Mouse (Mus musculus): ENCODE measurements around the gene Tmem259.
A peak's percentile ranks its signal among the peaks of the same experiment; 100 is the strongest.

The Tmem259 gene

DNA sequence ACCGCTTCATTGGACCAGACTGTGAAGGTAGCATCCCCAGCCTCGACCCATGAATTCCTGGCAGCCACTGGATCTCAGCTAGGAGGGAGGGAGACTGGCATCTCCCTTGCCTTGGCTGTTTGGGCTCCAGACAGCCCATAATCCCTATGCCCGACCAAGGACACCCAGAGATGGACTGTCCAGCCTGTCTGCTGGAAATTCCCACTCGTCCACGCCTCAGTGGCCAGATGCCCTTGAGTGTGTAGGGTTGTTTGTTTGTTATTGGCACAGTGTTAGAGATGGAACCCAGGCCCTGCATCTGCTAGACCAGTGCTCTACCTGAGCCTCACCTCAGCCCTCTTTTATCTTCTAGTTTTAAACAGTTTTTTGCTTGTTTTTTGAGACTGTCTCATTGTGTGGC, 18.8 kb downstream of the Tmem259 start:
- DNase-seq (ENCODE audit: low read depth) = no peak

DNA sequence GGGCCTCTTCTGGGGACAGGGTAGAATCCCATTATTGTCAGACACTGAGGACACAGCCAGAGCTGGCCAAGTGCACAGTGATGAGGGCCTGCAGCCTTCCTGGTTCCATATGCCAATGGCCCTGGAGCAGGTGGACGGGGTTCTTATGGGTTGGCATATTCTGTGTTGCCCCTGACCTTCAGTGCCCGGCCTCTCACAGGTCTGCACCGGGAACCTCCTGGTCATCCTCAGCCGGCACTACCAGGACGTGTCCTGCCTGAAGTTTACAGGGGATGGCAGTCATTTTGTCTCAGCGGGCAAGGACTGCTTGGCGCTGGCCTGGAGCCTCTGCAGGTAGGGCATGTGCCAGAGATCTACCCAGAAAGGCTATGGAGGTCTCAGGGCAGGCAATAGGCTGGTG, 19.4 kb downstream of the Tmem259 start:
- no peak for DNase-seq (ENCODE audit: low read depth)

DNA sequence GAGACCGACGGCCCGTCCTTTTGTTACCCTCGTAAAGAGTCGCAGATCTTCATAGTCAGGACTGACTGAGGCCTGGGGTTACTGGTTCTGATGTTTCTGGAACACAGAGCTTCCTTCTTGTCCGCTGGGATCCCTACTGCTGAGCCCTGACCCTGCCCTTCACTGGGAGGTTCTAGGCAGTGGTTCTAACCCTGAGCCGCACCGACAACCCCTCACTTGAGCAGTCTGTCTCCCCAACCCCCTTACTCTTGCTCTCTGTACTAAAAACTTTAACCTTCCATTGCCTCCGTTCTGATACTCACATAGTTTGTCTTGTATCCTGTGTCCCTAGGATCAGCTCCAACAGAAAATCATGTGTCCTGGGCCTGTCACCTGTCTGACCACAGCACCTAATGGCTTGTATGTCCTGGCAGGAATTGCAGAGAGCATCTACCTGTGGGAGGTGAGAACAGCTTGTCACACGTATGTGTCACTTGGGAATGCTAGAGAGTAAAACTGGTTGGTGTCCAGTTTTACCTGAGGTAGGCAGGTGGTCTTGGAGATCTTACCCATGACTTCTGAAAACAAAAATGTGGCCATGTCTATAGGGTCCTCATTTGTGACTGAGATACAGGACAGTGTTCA, 23.3 kb downstream of the Tmem259 start:
- no peak for DNase-seq (ENCODE audit: low read depth)

DNA sequence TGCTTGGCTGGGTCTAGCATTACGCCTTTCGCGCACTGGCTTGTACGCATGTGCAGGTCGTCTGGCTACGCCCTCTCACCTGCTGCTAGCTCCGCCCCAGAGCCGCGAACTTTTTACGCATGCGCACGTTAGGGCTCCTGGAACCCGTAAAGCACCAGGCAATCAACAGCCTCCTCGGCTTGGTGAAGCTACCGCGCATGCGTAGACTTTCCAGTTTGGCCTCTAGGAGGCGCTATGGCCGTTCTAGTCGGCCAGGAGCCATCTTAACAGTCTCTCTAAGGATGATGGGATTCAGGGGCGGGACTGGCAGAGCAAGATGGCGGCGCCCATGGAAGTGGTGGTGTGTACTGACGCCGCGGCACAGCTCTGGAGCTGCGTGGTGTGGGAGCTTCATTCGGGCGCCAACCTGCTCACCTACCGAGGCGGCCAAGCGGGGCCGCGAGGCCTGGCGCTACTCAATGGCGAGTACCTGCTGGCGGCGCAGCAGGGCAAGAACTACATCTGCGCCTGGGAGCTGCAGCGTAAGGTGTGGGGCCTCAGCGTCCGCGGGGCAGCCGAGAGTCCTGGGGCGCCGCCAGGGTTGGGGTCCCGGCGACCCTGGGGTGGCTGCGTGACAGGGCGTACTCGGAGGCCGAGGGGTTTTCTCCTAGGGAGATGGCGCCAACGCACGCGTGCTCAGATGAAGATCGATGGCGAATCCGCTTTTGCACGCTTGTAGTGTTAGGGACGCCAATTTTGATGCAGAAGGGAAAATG, 24.1 kb downstream of the Tmem259 start, which contains the start of gene Wdr18:
Gene Wdr18 (plus strand): TSS at position 306 of the 755 bp plus-strand sequence.
- DNase-seq (ENCODE audit: low read depth) = peak; percentile 100

DNA sequence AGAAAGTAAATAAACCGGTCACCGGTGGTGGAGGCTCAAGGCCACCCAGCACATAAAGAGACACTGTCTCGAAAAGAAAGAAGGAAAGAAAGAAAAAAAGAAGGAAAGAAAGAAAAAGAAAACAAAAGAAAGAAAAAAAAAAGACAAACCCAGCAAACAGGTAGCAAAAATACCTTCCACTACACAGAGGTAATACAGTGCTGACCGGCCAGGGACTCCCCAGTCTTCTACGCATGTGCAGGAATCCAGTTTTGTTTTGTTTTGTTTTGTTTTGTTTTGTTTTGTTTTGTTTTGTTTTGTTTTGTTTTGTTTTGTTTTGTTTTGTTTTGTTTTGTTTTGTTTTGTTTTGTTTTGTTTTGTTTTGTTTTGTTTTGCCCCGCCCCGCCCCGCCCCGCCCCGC, 24.7 kb downstream of the Tmem259 start:
- DNase-seq (ENCODE audit: low read depth) = peak; percentile 63

DNA sequence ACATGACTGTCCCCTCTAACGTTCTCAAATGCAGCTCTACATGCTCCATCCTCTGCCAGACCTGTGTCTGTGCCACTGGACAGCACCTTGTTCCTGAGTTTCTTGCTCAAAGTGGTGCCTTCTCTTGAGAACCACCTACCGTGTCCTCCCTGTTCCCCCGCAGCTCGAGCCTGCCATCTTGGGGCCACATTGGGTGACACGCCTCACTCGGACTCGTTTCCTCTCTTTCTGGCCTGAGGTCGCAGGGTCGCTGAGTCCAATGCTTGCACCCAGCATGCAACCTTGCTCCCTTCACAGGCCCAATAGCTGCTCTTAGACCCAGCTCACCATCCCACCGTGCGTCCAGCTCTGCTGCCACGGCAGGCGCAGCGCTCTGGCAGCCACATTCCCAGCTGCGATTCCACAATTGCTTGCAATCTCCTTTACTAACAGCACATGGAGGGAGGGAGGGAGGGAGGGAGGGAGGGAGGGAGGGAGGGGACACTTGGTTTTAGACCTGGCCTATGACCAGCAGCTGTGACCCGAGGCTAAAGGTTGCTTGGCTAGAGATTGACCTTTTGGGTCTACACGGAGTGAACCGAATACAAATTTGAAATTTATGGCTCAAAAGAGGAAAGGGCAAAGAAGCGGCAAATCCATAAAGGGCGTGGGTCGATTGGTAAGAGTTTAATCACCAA, 25.9 kb downstream of the Tmem259 start:
- DNase-seq (ENCODE audit: low read depth) = peak; percentile 81

DNA sequence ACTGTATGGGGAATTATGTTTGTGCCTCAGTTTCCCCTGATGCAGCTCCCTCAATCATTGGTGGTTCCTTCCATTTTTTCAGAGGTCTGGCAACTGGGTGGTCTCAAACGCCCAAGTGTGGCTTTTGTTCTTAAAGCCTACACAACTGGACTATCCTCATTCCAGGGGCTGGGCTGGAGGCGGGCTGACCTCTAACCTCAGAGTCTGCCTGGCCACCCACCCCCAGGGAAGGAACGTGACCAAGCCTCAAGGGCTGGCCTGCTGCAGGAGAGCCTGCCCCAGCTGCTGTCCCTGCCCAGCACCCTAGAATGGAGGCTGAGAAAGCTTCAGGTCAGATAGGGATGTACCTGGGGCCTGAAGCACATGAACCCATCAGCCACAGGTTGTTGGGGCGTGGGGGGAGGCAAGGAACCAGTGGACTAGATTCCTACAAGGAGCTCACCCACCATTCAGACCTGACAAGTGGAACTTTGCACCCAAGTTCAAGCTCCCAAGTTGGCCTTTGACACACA, 27.4 kb downstream of the Tmem259 start:
- DNase-seq (ENCODE audit: low read depth) = no peak

DNA sequence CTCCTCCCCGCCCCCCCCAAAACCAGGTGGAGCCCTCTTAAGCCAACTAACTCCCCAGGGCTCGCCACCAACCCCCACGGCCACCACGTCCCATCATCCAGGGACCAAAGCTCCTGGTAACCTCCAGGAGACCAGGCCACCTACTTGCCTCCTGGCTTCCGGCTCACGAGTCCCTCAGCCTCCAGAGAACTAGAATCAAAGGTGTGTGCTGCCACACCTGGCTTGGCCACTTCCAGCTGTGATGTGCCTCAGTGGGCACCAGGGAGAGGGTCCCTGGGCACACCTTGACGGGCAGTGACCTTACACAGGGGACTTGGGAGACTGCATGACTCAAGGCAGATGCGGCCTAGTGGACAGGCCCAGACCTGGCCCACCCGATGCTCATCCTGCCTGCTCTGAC, 28.4 kb downstream of the Tmem259 start:
- DNase-seq (ENCODE audit: low read depth) = no peak

DNA sequence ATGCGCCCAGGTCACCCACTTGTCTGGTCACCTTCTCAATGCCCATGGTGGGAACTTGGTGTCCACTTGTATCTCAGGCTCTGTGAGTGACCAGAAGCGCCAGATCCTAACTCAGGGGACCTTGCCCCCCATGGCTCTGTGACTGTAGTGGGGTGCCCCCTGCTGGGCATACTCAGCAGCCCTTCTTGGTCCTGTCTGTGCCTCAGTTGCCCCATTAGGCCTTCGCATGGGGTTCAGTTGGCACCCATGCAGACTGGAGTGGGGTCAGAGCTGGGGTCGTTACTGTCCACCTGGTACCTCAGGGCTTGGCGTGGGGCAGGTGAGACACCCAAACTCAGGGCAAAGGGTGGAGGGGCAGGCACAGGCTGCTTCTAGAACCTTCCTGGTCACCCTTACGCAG, 30.2 kb downstream of the Tmem259 start:
- DNase-seq (ENCODE audit: low read depth) = peak; percentile 57

DNA sequence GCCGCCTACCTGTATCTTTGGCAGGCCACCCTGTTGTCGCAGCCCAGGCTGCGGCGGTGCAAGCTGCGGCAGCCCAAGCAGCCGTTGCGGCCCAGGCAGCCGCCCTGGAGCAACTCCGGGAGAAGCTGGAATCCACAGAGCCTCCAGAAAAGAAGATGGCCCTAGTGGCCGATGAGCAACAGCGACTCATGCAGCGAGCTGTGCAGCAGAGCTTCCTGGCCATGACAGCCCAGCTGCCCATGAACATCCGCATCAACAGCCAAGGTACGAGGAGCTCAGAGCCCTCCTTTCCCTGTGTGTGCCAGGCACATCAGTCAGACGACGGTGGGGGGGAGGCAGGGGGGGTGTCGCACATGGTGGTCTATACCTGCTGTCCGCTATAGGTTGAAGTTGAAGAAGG, 33.5 kb downstream of the Tmem259 start:
- no peak for DNase-seq (ENCODE audit: low read depth)

DNA sequence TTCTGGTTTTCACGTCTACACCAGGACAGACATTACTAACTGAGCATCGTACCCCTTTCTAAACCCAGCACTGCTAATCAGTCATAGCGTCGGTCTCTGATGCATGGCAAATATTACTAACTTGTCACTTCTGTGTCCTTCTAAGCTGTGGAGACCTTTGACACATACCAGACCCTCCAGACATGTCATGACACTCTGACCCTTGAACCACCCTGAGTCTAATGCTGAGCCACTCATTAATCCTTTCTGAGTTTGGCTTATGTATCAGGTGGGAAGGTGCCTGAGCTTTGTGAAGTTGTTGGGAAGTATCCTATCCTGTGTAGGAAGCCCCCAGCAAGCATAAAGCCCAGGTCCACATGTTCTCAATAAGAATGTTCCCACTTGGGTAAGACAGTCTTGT, 34.3 kb downstream of the Tmem259 start:
- no peak for DNase-seq (ENCODE audit: low read depth)

DNA sequence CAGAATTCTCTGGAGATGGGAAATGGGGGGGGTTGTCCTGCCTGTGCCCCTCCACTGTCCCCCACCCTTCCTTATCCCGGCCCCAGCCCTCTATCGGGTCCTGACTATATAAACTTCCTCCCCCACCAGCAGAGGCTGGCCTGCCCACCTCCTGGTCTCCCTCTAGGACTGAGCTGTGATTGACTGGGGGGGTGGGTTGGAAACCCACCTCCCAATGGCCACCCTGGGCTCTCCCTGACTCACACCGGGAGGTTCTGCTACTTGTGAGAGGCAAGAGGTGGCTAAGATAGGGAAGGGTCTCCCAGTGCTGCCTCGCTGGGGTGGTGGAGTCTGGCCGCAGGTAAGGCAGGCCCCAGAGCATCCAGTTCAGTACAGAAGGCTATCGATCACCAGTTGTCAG, 36.6 kb downstream of the Tmem259 start:
- no peak for DNase-seq (ENCODE audit: low read depth)

DNA sequence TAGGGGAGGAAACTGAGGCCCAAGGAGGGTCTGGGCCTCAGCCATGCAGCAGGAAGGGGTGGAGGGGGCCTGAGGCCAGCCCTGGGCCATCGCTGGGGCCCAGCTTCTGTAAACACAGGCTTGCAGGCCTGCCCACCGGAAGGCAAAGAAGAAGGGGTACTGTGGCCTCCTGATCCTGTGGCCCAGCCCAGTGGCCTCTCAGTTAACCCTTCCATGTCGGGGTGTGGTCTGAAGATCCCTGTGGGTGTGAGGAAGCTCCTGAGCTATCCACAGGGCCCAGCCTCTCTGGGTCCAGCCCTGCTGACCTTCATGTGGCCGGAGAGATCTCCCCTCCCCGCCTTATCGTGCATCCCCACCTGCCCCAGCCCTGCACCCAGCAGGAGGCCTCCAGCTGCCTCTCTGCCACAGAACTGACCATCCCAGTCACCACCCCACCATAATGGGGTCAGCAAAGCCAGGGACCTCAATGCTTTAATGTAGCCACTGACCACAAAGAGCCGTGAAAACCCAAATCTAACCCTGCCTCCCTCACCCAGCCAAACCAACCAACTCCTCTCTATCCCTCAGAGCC, 37.3 kb downstream of the Tmem259 start:
- no peak for DNase-seq (ENCODE audit: low read depth)

DNA sequence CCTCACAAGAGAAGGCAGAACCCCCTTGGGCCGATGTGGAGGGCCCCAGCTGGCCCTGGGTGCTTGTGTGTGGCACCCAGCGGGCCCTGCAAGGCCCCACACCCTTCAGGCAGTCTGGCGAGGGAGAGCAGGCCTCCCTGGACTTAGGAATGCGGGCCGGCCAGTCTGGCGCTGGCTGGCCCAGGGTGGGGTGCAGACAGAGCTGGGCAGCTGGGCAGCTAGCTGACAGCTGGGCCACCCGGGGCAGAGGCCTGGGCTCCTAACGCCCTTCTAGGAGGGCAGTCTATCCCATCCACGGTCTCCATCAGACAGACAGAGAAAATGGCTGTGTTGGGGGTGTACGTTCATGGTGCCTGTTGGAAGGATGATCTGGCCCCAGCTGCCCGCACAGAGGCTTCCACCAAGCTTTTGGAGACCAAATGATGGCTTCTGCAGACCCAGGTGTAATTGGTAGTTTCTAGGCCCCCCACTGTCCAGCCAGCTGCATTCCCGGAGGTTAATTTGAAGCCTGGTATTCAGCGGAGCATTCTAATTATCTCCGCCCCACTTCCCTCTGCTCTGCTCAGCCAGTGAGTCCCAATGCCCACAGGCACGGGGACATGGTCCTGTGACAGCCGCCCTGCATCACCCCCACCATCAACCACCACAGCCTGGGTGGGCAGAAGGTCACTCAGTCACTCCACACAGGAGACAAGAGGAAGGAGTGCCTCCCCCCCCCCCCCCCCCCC, 38.5 kb downstream of the Tmem259 start:
- no peak for DNase-seq (ENCODE audit: low read depth)

DNA sequence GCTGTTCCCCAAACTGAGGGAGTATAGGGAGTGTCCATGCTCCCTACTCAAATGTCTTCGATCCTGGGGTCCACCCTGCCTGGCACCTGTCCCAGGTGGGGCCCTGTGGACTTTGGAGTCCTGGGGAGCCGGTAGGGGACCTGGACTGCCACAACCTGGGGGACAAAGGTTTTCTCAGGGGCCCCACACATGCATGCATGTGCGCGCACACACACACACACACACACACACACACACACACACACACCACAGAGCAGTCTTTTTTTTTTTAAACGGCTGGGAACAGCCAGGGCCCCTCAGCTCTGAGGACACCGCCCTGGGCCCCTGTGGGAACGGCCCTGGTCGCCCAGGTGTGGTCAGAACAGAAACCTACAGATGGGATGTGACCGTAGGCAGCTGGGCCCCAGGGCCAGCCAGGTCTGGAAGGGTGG, 40.6 kb downstream of the Tmem259 start:
- DNase-seq (ENCODE audit: low read depth) = no peak

DNA sequence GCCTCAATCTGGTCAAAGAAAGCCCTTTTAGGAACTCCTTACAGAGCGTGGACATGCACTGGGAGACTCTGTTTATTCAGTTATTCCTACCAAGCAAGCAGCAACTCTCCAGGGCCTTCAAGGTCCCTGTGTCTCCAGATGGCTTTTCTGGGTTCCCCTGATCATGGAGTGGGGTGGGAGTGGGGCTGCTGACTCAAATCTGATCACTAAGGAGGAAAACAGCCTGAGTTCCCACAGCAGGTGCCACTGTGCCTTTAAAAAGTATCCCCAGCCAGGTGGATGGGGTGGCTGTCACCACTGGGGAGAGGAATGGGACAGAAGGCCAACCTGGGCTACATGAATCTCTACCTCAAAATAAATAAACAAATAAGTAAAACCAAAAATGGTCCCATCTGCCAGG, 41.1 kb downstream of the Tmem259 start:
- DNase-seq (ENCODE audit: low read depth) = no peak

DNA sequence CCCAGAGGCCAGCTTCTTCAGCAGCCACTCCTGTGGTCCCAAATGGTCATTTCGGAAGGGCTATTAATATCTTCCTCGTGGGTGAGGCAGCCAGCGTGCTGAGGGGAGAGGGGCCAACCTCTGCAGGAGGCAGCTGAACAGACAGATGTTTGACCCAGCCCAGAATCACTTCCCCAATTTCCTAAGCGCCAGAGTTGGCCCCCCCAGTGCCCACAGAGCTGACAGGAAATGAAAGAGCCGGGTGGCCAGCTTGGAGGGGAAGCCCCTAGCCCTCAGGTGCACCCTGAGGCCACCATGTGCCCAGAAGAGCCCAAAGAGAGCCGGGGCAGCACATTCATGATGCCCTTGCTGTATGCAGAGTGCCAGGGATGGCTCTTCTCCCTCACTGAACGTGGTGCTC, 43.4 kb downstream of the Tmem259 start:
- DNase-seq (ENCODE audit: low read depth) = no peak

DNA sequence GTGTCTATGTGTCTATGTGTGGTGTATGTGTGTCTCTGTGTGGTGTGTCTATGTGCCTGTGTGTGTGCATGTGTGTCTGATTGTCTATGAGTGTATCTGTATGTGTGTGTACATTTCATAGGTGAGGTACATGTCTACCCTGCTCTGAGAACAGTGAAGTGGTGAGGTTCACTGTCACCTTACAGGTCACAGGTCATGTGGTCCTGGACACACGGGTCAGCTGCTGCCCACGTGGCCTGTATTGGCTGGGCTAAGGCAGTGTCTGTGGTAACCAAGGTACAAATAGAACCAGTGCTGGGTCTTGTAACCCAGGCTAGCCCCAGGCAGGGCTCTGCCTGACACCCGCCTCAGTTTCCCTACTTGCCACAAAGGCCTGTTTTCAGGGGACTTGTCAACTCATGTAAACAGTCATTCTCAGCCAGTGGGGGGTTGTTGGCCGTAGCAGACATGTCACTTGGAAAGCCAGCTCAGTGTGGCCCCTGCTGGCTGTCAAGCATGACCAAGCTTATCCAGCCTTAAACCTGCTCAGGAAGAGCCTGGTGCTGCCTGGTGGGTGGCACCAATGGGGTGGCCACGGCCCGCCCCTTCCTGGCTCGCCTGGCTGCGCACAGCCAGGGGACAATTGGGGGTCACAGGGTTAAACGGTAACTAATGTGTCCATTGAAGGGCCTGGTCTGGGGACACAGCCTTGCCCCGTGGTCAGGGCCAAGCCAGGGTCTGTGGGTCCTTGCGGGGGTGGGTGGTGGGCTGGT, 46.2 kb downstream of the Tmem259 start:
- DNase-seq (ENCODE audit: low read depth) = peak; percentile 44

DNA sequence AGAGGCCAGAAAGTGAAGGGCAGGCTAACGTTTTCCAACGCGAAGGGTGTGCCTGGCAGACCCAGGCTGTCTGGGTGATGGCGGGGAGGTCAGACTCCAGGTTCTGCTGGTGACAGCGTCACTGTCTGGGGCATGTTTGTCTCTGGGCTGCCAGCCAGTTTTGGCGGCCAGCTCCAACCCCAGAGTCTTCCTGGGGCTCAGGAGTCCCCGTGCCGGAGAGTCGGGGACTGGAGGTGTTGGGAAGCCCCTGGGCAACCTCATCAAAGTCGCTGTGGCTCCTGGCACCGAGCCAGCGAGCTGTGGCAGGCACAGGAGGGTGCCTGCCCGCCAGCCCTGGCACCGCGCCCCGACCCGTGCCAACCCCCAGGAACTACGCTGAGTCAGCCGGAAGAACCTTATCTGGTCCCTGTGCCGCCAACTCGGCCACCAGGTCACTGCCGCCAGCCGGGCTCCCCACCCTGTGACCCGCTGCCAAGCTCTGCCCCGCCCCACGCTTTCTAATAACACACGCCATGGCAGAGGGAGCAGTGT, 47.2 kb downstream of the Tmem259 start:
- DNase-seq (ENCODE audit: low read depth) = peak; percentile 90

DNA sequence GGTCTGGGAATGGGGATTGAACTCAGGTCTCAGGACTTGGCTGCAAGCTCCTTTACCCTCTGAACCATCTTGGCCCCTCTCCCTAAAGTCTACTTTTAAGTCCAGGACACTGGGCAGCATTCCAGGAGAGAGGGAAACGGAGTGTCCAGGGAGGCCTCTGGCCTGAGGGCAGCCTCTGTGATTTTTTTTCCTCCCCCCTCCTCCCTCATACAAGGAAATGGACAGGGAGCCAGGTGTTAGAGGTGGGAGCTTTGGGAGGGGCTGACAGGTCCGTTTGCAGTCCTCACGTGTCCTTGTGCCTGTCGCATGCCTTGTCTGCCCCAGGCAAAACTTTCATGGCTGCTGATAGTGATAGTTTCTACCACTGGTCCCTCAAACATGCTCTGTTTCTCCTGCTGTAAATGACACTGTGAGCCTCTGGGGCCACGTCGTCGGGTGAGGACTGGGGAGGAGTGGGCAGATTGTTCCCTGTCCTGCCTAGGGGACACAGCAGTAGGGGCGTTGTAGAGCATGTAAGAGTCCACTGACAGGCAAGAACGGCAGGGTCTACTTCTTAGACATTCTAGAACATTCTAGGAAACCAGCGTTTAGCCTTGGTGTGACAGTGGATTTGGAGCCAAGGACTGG, 47.7 kb downstream of the Tmem259 start:
- peak; percentile 8 for DNase-seq (ENCODE audit: low read depth)
